In genomic region chr10:127341891-127342639, GRCm38 (mm10) we compare ENCODE assay signal across 7 mouse cellular contexts. TPM values are rescaled to one million over a fixed set of nuclear protein-coding genes. Genes with fewer than 3 reads are reported as not detected.
DNase-seq lines count a peak whose midpoint lies in the region; ATAC-seq lines count a peak whose summit lies in the region.

Gene Gli1, minus strand, starts transcription at chr10:127341974.

- no peaks in the 10 kb centered on the region for H3K9me3 ChIP-seq in midbrain, embryonic 11.5 days (ENCODE audit: control insufficient read depth, low read length)

- no peaks in the 10 kb centered on the region; the same call in 1 of the 2 replicates for H3K27me3 ChIP-seq in midbrain, embryonic 11.5 days (ENCODE audit: control insufficient read depth, insufficient read depth, low read length)

- peak within 1 kb of the TSS; percentile 39 for H3K4me3 ChIP-seq in midbrain, embryonic 11.5 days (ENCODE audit: low read depth, low read length)

- WGBS in midbrain, embryonic 11.5 days = under 1% methylated on average over 29 of the region's 29 CpGs

- H3K4me1 ChIP-seq in midbrain, embryonic 11.5 days (ENCODE audit: control insufficient read depth, insufficient read depth, low read length) = peaks cover 27% of the 10 kb centered on the region

- H3K27ac ChIP-seq in midbrain, embryonic 11.5 days (ENCODE audit: low read depth, low read length) = peak within 1 kb of the TSS; percentile 67; the same call in 1 of the 2 replicates

- no peaks in the 10 kb centered on the region for H3K36me3 ChIP-seq in midbrain, embryonic 11.5 days (ENCODE audit: control insufficient read depth, insufficient read depth, low read length)

- peak; percentile 83 for DNase-seq in adipocyte (ENCODE audit: low spot score)
- peak; percentile 86 for DNase-seq in gastrocnemius, postnatal 14 days
- peak; percentile 95 for DNase-seq in induced T-regulatory cell, adult 2 months (ENCODE audit: low read depth)
- peak; percentile 69 to 74 for DNase-seq in left cerebral cortex, postnatal 36 days (ENCODE audit: low spot score in 2 of 2)
- DNase-seq in midbrain, embryonic 11.5 days (ENCODE audit: low spot score, missing footprints) = peak; percentile 99
- DNase-seq in skeletal muscle tissue, adult 2 months (ENCODE audit: low read depth, low spot score) = peak; percentile 76

- H3K9ac ChIP-seq in midbrain, embryonic 11.5 days (ENCODE audit: low read length) = peak within 1 kb of the TSS; percentile 58

- ATAC-seq in common myeloid progenitor, adult 5-6 weeks (replicated peaks; ENCODE audit: low read depth, poor library complexity, severe bottlenecking) = peak; percentile 67
- peak; percentile 45; the same call in 1 of the 2 replicates for ATAC-seq in midbrain, embryonic 11.5 days (ENCODE audit: low FRiP score)

- intact Hi-C loops in gastrocnemius, postnatal 14 days (cut with DNase I; ENCODE audit: low total_unique reads) = no loop called here
- intact Hi-C loops in left cerebral cortex, postnatal 36 days (cut with DNase I) = no loop called here

- peak within 1 kb of the TSS; percentile 85 for H3K4me2 ChIP-seq in midbrain, embryonic 11.5 days

RNA-seq across cellular contexts. Expression of gene Gli1, which starts in this region (rescaled TPM):
- not detected in 2 replicates for total RNA-seq in common myeloid progenitor, adult 5-6 weeks (2017)
- 1 to 10 TPM; 2.3 to 2.7 TPM for total RNA-seq in gastrocnemius, postnatal 14 days (2021)
- total RNA-seq in left cerebral cortex, postnatal 36 days (2021) = 1 to 10 TPM; 1.9 to 2.9 TPM
- 3.1 and 4.1 TPM in 2 replicates for polyA plus RNA-seq in midbrain, embryonic 11.5 days (2014; fragmentation: Nextera tagmentation; extraction: Ambion mirVana)

Comparison
In these comparisons a context has a peak if more than half of its experiments do, and no peak if none do; other contexts are left out.
1. Peak in every context shown above with its lines: DNase-seq, ATAC-seq, H3K4me3 ChIP-seq and H3K27ac ChIP-seq.
2. Peak in ATAC-seq in common myeloid progenitor, adult 5-6 weeks; RNA of the gene not detected or under 1 TPM.